Mouse (Mus musculus) cerebellum, adult 2 months (tissue): ENCODE data around the gene Kcnip1.

Experiments
- CTCF ChIP-seq: fragments of 200-500 bp; IDR thresholded peaks from 2 replicates; pipeline ENCODE4 v1.5.1; 2011; ENCODE audit warnings: low read depth, mild to moderate bottlenecking, control low read depth, low read length, moderate library complexity, borderline replicate concordance; ENCODE audit not compliant: insufficient read depth
- POLR2A ChIP-seq: fragments of 200-500 bp; IDR thresholded peaks from 2 replicates; pipeline ENCODE4 v1.6.1; 2011; ENCODE audit warnings: low read length, control low read depth, borderline replicate concordance; ENCODE audit not compliant: insufficient read depth

DNA sequence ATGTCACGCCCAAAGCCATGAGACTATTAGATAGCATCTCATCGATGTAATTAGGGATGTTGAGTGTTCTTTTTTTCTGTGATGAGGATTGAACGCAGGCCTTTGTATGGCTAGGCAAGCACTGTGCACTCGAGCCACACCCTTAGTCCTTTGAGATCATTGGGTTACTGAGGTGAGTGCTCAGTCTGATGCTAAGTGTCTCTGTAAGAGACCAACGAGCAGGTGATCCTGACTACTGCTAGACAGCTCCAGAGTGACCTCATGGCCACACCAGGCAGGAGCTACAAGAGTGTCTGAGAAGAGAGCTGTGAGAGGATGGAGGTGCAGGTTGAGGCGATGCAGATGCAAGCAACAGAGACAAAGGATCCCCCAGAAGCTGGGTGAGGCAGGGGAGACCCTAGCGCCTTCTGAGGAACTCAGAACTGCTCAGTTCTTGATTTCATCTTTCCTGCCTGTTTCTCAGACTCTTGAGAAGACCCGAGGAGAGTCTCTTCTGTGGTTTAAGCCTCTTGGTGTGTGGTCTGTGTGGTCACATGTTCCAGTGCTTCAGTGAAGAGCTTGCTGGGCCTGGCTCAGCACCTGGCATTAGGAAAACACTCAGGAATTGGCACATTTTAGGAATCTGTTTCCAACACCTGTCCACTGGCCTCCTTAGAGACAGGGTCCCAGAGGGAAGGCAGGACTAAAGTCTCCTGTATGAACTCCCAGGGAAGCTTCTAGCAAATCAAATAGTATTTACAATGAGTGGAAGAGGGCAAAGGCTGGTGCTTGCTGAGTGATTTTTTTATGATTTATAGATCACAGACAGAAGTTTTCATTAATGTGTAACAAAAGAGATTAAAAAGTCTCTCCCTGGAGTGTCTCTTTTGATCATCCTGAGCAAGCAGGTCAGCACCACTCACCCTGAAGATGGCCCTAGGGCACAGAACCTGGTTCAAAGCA, 41.0 kb downstream of the Kcnip1 start:
- TF ChIP-seq CTCF (no peak), POLR2A (no peak)
